Mouse (Mus musculus) gastrocnemius, adult 2 months (tissue): ENCODE results near the gene Rtkn2. TPM values are rescaled to one million over a fixed set of nuclear protein-coding genes. Genes with fewer than 3 reads are reported as not detected.

Experiments
- DNase-seq: peaks from one replicate; pipeline ENCODE4 v3.0.0; 2022
- H3K27ac ChIP-seq: fragments of 200-600 bp; 2 replicates; pipeline ENCODE4 v1.8.1; 2022; ENCODE audit warnings: mild to moderate bottlenecking
- H3K4me3 ChIP-seq: fragments of 200-600 bp; 2 replicates; pipeline ENCODE4 v1.8.1; 2022; ENCODE audit warnings: mild to moderate bottlenecking, moderate library complexity
- CTCF ChIP-seq: fragments of 200-600 bp; IDR thresholded peaks from 2 replicates; pipeline ENCODE4 v1.8.1; 2022; ENCODE audit warnings: antibody characterized with exemption, mild to moderate bottlenecking, moderate library complexity
- intact Hi-C: fragments of 180-260 bp; cut with DNase I; formaldehyde crosslinking; loops from one replicate; pipeline ENCODE4 v1.15.1; 2025
- long read RNA-seq, 2 experiments: library from polyadenylated mRNA; stranded (forward); transcript quantifications; one replicate each; pipeline ENCODE4 v2.0.0; 2021
- total RNA-seq, 2 experiments: library from RNA; stranded (reverse); gene quantifications; 2 replicates each; pipeline ENCODE4 v1.2.3; 2021

The Rtkn2 gene
- under 1 TPM; 0.11 to 0.31 TPM for total RNA-seq
- long read RNA-seq, experiment 1: 0 reads
- long read RNA-seq, experiment 2: 0 reads

DNA sequence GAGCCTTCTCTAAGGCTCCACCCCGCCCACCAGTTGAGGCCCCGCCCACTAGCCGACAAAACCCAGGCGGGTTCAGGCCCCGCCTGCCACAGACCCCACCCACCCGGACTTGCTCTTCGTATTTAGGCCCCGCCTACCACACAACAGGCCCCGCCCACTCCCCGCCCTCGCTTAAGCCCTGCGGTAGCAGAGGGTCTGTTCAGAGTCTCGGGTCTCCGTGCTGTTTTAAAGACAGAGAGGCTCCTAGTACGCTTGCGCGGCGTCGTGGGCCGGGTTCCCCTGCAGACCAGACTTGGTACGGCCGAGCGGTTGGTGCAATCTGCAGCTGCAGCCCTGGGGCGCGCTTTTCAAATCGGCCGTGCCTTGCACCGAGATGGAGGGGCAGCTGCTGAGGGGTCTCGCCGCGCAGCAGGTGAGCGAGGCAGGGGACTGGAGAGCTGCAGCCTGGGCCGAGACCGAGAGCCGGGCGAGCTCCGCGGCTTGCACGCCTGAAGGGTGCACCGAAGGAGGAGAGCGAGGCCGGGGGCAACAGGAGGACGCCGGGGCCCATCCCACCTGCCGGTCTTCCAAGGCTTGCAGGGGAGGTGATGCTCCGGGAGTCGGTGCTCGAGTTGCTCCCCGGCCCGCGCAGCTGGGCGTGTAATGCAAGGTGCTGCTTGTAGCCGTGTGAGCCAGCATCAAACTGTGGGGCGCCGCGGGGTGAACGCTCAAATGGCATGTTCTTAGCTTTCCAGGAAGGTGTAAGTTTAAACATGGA lies at the start of gene Rtkn2:
Rtkn2 (plus strand) TSS at position 170 of the 757 bp plus-strand sequence.
- H3K4me3 ChIP-seq: peak within 1 kb of the TSS; percentile 82
- H3K27ac ChIP-seq: peak within 1 kb of the TSS; percentile 56
- peak; percentile 90 for DNase-seq
- intact Hi-C loops: loop anchor here (5.0 to 10.0 kb wide), 2 partner anchors 445 to 662 kb away; partner anchors contain the start of gene Egr2
- TF ChIP-seq CTCF: no peak

DNA sequence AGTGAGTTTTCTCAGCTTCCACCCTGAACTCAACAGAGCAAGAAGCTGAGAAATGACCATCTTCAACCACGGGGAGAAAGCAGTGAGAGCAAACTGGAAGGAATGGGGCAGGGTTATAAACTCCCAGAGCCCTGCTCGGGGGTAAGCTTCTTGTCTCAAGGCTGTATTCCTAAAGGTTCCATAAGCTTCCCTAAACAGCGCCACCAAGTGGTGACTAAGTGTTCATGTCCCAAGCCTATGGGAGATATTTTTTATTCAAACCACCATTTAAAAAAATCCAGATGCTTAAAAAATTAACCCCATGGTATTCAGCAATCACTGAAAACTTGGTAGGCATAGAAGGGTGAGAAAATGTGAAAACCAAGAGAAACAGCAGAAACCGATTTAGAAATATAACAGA lies 48.0 kb upstream of the Rtkn2 start:
- intact Hi-C loops: no loop called here
- TF ChIP-seq CTCF: peak; percentile 0; the same call in 1 of the 2 replicates
- Histone ChIP-seq H3K4me3 (no peak overlapping the region), H3K27ac (no peak overlapping the region)
- no peak for DNase-seq

DNA sequence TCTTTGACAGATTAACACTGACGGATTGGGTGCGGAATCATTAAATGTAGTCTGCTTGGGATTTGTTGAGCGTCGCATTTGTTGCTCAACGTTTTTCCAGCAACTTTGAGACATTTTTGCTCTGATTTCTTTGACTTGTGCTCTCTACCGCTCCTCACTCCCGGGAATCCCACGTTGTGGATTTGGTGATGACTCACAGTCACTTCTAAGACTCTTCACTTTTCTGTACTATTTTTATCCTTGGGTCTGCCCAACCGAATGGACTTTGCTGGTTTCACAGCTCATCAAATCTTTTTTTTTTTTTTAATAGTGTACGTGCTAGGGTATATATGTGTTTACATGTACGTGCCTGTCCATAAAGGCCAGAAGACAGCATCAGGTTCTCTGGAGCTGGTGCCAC lies 46.6 kb upstream of the Rtkn2 start:
- DNase-seq: no peak
- H3K4me3 ChIP-seq: no peak overlapping the region
- no peak for TF ChIP-seq CTCF
- intact Hi-C loops: no loop called here
- no peak overlapping the region for H3K27ac ChIP-seq

DNA sequence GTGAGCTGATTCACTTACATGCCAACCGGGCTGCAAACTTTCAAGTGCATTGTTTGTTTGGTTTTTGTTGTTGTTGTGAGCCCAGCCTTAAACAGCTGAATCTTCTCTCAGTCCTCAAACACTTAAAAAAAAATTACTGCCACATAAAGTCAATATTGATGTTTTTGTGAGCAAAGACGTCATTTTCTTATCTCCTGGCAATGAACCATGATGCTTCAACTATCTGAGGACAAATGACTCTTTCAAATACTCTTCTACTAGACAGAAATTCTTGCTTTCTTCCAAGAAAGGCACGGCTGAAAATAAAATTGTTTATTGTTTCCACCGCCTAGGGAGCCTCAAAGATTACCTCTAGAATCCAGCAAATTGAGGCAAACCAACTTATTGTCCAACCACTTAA lies 42.4 kb upstream of the Rtkn2 start:
- TF ChIP-seq CTCF: no peak
- intact Hi-C loops: no loop called here
- H3K27ac ChIP-seq: no peak overlapping the region
- no peak for DNase-seq
- no peak overlapping the region for H3K4me3 ChIP-seq

DNA sequence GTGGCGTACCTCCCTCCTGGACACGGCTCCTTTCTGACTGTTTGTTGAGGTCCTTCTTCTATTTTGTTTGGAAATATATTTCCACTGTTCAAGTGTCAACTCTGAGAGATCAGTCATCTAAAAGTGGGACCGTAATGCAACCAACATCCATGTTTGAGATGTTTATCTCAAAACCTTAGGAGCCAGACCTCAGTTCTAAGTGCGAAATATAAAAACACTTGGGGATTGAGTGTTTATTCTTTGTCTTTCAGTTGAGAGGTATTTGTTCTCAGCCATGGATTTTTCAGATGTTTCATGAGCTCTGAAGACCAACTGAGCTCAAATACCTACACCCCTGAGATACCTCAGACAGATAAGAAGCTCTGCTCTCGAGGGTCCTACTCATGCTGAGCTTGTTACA lies 41.6 kb upstream of the Rtkn2 start:
- no peak overlapping the region for H3K27ac ChIP-seq
- no peak overlapping the region for H3K4me3 ChIP-seq
- intact Hi-C loops: no loop called here
- TF ChIP-seq CTCF: no peak
- no peak for DNase-seq

DNA sequence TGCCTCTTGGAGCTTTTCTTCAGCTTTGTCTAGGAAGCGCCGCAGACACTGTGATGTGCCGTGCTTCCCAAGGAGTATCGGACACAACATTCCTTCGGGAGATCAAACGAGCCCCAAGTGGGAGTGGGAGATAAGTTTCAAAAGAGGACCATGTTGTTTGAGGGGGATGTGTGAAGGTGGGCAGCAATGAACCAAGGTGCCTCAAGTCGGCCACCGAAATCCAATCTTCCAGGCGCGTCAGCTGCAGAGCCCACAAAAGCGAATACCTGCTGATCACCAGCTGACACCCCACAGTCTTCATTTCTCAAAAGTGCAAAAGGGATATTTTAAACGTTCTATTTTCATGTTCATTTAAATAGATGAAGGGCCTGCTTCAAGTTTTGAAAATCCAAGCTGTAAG lies 39.8 kb upstream of the Rtkn2 start:
- DNase-seq: no peak
- Histone ChIP-seq H3K4me3 (no peak overlapping the region), H3K27ac (no peak overlapping the region)
- no peak for TF ChIP-seq CTCF
- intact Hi-C loops: no loop called here

- Histone ChIP-seq H3K4me3 (no peak overlapping the region), H3K27ac (no peak overlapping the region)
- no peak for DNase-seq
- intact Hi-C loops: no loop called here
- TF ChIP-seq CTCF: no peak
These were observed 35.9 kb upstream of the Rtkn2 start for GRCm38 (mm10) chr10:67943513-67943912.

GRCm38 (mm10) chr10:67950059-67950748 lies 29.2 kb upstream of the Rtkn2 start:
- DNase-seq: no peak
- H3K4me3 ChIP-seq: no peak overlapping the region
- no peak overlapping the region for H3K27ac ChIP-seq
- TF ChIP-seq CTCF: no peak
- intact Hi-C loops: no loop called here

GRCm38 (mm10) chr10:67951690-67952089 lies 27.7 kb upstream of the Rtkn2 start:
- intact Hi-C loops: no loop called here
- H3K27ac ChIP-seq: no peak overlapping the region
- no peak for DNase-seq
- no peak overlapping the region for H3K4me3 ChIP-seq
- TF ChIP-seq CTCF: no peak

DNA sequence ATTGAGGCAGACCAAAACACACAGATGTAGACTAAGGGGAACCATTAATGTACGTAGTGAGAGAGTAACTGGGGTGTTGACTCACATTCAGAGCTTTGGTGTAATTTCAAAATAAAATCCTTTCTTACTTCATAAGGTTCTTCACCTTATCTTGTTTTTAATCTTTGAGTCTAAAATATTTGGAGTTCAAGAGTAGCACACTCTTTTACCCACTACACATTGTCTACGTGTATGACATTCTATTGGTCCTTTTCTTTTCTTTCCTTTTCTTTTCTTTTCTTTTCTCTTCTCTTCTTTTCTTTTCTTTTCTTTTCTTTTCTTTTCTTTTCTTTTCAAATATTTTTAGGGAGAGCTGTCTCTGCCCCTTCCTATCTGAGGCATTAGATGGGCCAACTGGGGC lies 23.4 kb upstream of the Rtkn2 start:
- intact Hi-C loops: no loop called here
- Histone ChIP-seq H3K27ac (no peak overlapping the region), H3K4me3 (no peak overlapping the region)
- no peak for DNase-seq
- TF ChIP-seq CTCF: no peak

DNA sequence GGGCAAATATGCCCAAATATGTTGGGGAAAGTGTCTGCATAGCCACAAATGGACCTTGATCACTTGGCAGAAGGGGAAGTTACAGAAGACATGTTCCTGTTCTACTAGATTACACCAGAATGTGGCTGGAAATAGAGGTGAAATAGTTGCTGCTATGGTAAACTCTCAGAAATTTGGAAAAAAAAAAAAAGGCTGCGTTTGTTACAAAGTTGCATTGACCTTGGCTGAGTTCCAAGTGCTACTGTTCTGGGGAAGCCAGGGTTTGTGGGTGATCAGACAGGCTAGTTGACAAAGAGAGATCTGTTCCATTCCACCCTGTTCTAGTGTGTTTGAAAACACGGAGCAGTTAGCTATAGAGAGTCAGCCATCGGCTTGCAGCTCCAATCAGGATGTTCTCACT lies 19.4 kb upstream of the Rtkn2 start:
- intact Hi-C loops: no loop called here

DNA sequence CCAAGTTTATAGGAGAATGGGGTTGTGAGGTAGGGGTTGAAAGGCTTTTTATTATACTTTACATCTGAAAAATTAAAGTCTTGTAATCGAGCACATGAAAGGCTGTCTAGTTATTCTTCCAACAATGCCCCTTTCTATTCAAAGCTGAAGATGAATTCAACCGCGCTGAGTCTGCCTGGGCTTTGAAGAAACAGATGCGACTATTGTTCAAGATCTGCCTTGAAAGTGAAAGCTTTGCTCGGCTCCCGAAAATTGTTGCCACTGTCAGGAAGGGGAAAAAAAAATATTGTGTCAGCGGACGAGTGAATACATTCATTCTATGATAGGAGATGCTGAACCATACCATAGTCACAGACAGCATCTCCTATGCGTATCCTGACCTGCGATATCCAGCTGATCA lies 16.9 kb upstream of the Rtkn2 start:
- Histone ChIP-seq H3K4me3 (no peak overlapping the region), H3K27ac (no peak overlapping the region)
- no peak for TF ChIP-seq CTCF
- no peak for DNase-seq
- intact Hi-C loops: no loop called here

More for the DNA sequence above, 19.4 kb upstream of the Rtkn2 start:
- no peak overlapping the region for H3K4me3 ChIP-seq
- TF ChIP-seq CTCF: no peak
- DNase-seq: no peak
- H3K27ac ChIP-seq: no peak overlapping the region

- DNase-seq: no peak
- TF ChIP-seq CTCF: no peak
- Histone ChIP-seq H3K4me3 (no peak overlapping the region), H3K27ac (no peak overlapping the region)
- intact Hi-C loops: no loop called here
These were observed 15.3 kb upstream of the Rtkn2 start for GRCm38 (mm10) chr10:67964060-67964459.
